13 mouse cellular contexts compared by ENCODE assay signal in genomic region chr4:94124177-94124576, GRCm38 (mm10).
A peak's percentile ranks its signal among the peaks of the same experiment; 100 is the strongest.
DNase-seq lines count a peak whose midpoint lies in the region; ATAC-seq and TF ChIP-seq lines count a peak whose summit lies in the region.
"Had no signal": no experiment of that assay in that cellular context is flagged by ENCODE, and none has a peak within 500 bp of the region (broad histone marks: within the 10 kb centered on the region; RNA-seq: fewer than 3 reads in every experiment).

No protein-coding gene starts in this region.

- TF ChIP-seq EP300 in heart, postnatal 0 days (IDR thresholded peaks at IDR 0.05; ENCODE audit: low read depth), result no peak
- TF ChIP-seq EP300 in liver, embryonic 14.5 days (IDR thresholded peaks at IDR 0.05; ENCODE audit: low read depth), result no peak

- no peak for DNase-seq in heart, postnatal 0 days (ENCODE audit: low spot score)
- peak; percentile 51 for DNase-seq in lung, embryonic 14.5 days
- no peak for DNase-seq in lung, adult 18-20 months
- DNase-seq in NIH3T3 (ENCODE audit: low read depth), result peak; percentile 8
- no peak for DNase-seq in liver, embryonic 14.5 days (ENCODE audit: low read depth in 3 of 3, low spot score in 3 of 3)
- no peak for DNase-seq in spleen, postnatal 4 days (ENCODE audit: low spot score in 2 of 2)
- no peak for DNase-seq in urinary bladder, postnatal 4 days (ENCODE audit: low spot score in 2 of 2)
- DNase-seq: cerebellum, adult 2 months; liver, embryonic 13.5 days; right cerebral cortex, postnatal 4 days; thymus, postnatal 36 days had no signal

- no peaks in the 10 kb centered on the region for H3K9me3 ChIP-seq in heart, postnatal 0 days (replicated peaks; ENCODE audit: control insufficient read depth, low read length)
- no peaks in the 10 kb centered on the region for H3K9me3 ChIP-seq in heart, embryonic 11.5 days (replicated peaks; ENCODE audit: control insufficient read depth, low read length)
- no peaks in the 10 kb centered on the region for H3K9me3 ChIP-seq in lung, embryonic 14.5 days (ENCODE audit: low read depth, low read length)
- no peaks in the 10 kb centered on the region for H3K9me3 ChIP-seq in liver, embryonic 14.5 days (ENCODE audit: control insufficient read depth, low read length)
- H3K9me3 ChIP-seq: heart, embryonic 13.5 days; liver, embryonic 13.5 days had no signal

- H3K4me1 ChIP-seq in heart, postnatal 0 days (ENCODE audit: control insufficient read depth, insufficient read depth), result no peaks in the 10 kb centered on the region
- no peaks in the 10 kb centered on the region for H3K4me1 ChIP-seq in heart, embryonic 11.5 days (ENCODE audit: control insufficient read depth, insufficient read depth, low read length)
- no peaks in the 10 kb centered on the region for H3K4me1 ChIP-seq in lung, embryonic 14.5 days (ENCODE audit: insufficient read depth)
- no peaks in the 10 kb centered on the region for H3K4me1 ChIP-seq in liver, embryonic 14.5 days (replicated peaks; ENCODE audit: control insufficient read depth in 2 of 2, insufficient read depth in 2 of 2, low read length in 1 of 2)
- H3K4me1 ChIP-seq: heart, embryonic 13.5 days; liver, embryonic 13.5 days had no signal

- no peaks in the 10 kb centered on the region for H3K27me3 ChIP-seq in heart, postnatal 0 days (ENCODE audit: control insufficient read depth, insufficient read depth, low read length)
- no peaks in the 10 kb centered on the region for H3K27me3 ChIP-seq in heart, embryonic 11.5 days (ENCODE audit: control insufficient read depth, insufficient read depth, low read length)
- H3K27me3 ChIP-seq in lung, embryonic 14.5 days (ENCODE audit: insufficient read depth, low read length), result no peaks in the 10 kb centered on the region
- no peaks in the 10 kb centered on the region for H3K27me3 ChIP-seq in liver, embryonic 14.5 days (ENCODE audit: control insufficient read depth, insufficient read depth, low read length)
- H3K27me3 ChIP-seq: heart, embryonic 13.5 days; liver, embryonic 13.5 days had no signal

- no peak overlapping the region for H3K9ac ChIP-seq in heart, postnatal 0 days (replicated peaks; ENCODE audit: low read depth, low read length)
- no peak overlapping the region for H3K9ac ChIP-seq in heart, embryonic 11.5 days (ENCODE audit: low read depth, low read length)
- H3K9ac ChIP-seq in lung, embryonic 14.5 days, result no peak overlapping the region
- no peak overlapping the region for H3K9ac ChIP-seq in liver, embryonic 14.5 days (replicated peaks)
- H3K9ac ChIP-seq: heart, embryonic 13.5 days; liver, embryonic 13.5 days had no signal

- H3K4me3 ChIP-seq in heart, postnatal 0 days (ENCODE audit: low read depth, low read length), result no peak overlapping the region
- H3K4me3 ChIP-seq in heart, embryonic 11.5 days (ENCODE audit: low read depth, low read length), result no peak overlapping the region
- H3K4me3 ChIP-seq in lung, embryonic 14.5 days (ENCODE audit: low read depth, low read length), result no peak overlapping the region
- H3K4me3 ChIP-seq in liver, embryonic 14.5 days (ENCODE audit: insufficient read depth in 1 of 2, low read depth in 2 of 2, low read length in 2 of 2), result no peak overlapping the region
- H3K4me3 ChIP-seq: heart, embryonic 13.5 days; liver, embryonic 13.5 days had no signal

- no peak overlapping the region for H3K4me2 ChIP-seq in heart, postnatal 0 days (ENCODE audit: low read depth, low read length)
- no peak overlapping the region for H3K4me2 ChIP-seq in heart, embryonic 11.5 days
- no peak overlapping the region for H3K4me2 ChIP-seq in lung, embryonic 14.5 days
- no peak overlapping the region for H3K4me2 ChIP-seq in liver, embryonic 14.5 days (ENCODE audit: low read depth)
- H3K4me2 ChIP-seq: heart, embryonic 13.5 days; liver, embryonic 13.5 days had no signal

- no peak overlapping the region for H3K27ac ChIP-seq in heart, postnatal 0 days (ENCODE audit: low read depth)
- H3K27ac ChIP-seq in heart, embryonic 11.5 days (ENCODE audit: low read depth, low read length), result no peak overlapping the region
- H3K27ac ChIP-seq in lung, embryonic 14.5 days (ENCODE audit: low read depth), result no peak overlapping the region
- H3K27ac ChIP-seq in liver, embryonic 14.5 days, result no peak overlapping the region
- H3K27ac ChIP-seq: heart, embryonic 13.5 days; liver, embryonic 13.5 days had no signal

- no peak for ATAC-seq in heart, postnatal 0 days (ENCODE audit: insufficient read depth, low read depth)
- ATAC-seq in heart, embryonic 11.5 days (replicated peaks; ENCODE audit: insufficient number of reproducible peaks, low FRiP score, low TSS enrichment), result no peak
- ATAC-seq in lung, embryonic 14.5 days (ENCODE audit: insufficient read depth), result no peak; the same call in 1 of the 2 replicates
- ATAC-seq in liver, embryonic 14.5 days (ENCODE audit: insufficient read depth), result no peak

- peak; percentile 42 for TF ChIP-seq CTCF in heart, postnatal 0 days (IDR thresholded peaks at IDR 0.05; ENCODE audit: low read depth)
- TF ChIP-seq CTCF in lung, embryonic 14.5 days (IDR thresholded peaks at IDR 0.05; ENCODE audit: low read depth), result peak; percentile 52
- peak; percentile 36 for TF ChIP-seq CTCF in liver, embryonic 14.5 days (IDR thresholded peaks at IDR 0.05; ENCODE audit: low read depth)

- H3K36me3 ChIP-seq in heart, postnatal 0 days (replicated peaks; ENCODE audit: control insufficient read depth, insufficient read depth, low read length), result no peaks in the 10 kb centered on the region
- H3K36me3 ChIP-seq in heart, embryonic 11.5 days (ENCODE audit: control insufficient read depth, insufficient read depth, low read length), result no peaks in the 10 kb centered on the region
- no peaks in the 10 kb centered on the region for H3K36me3 ChIP-seq in lung, embryonic 14.5 days (ENCODE audit: insufficient read depth)
- no peaks in the 10 kb centered on the region for H3K36me3 ChIP-seq in liver, embryonic 14.5 days (replicated peaks; ENCODE audit: control insufficient read depth, insufficient read depth, low read depth)
- H3K36me3 ChIP-seq: heart, embryonic 13.5 days; liver, embryonic 13.5 days had no signal

- 64% methylated on average over 14 of the region's 14 CpGs for WGBS in heart, postnatal 0 days
- 73% methylated on average over 14 of the region's 14 CpGs for WGBS in heart, embryonic 11.5 days (ENCODE audit: insufficient replicate concordance)
- 77% methylated on average over 14 of the region's 14 CpGs for WGBS in lung, embryonic 14.5 days
- 69% methylated on average over 14 of the region's 14 CpGs for WGBS in liver, embryonic 14.5 days (ENCODE audit: insufficient replicate concordance)

Comparison
In these comparisons a context has a peak if more than half of its experiments do, and no peak if none do; other contexts are left out.
1. DNase-seq: peak in lung, embryonic 14.5 days (single experiment) and NIH3T3 (single experiment); none in heart, postnatal 0 days (single experiment), lung, adult 18-20 months (0 of 2), liver, embryonic 14.5 days (0 of 3), spleen, postnatal 4 days (0 of 2) and urinary bladder, postnatal 4 days (0 of 2).
2. Peak in every context shown above with its lines, with median percentiles within 50 percentile points of each other: CTCF ChIP-seq.